Mouse (Mus musculus): ENCODE results near the gene Olfr649.

GRCm38 (mm10) chr7:104216011-104216535 lies 20.3 kb upstream of the Olfr649 start:
- TF ChIP-seq CTCF (IDR thresholded peaks at IDR 0.05) (no peak), EP300 (IDR thresholded peaks at IDR 0.05) (no peak)
